Mouse (Mus musculus): ENCODE results near the gene Xylt2. TPM values are rescaled to one million over a fixed set of nuclear protein-coding genes. Genes with fewer than 3 reads are reported as not detected.

Xylt2 gene
- total RNA-seq, 2 experiments from 2014 or later, result 4.0 to 5.1 TPM

GRCm38 (mm10) chr11:94614603-94615002 is 62.7 kb downstream of the Xylt2 start:
- no peak for DNase-seq

Other genes starting within 250 kb of the Xylt2 start
- 1 to 10 TPM; 2.0 to 3.2 TPM for gene Cacna1g, start 203.3 kb downstream of the Xylt2 start, total RNA-seq (2021)
- gene Spata20, start 191.3 kb downstream of the Xylt2 start, total RNA-seq (2021), result not detected
- under 1 TPM; 0.08 to 0.43 TPM for gene Epn3, start 177.5 kb downstream of the Xylt2 start, total RNA-seq (2021)
- not detected for gene Mycbpap, start 155.8 kb downstream of the Xylt2 start, total RNA-seq (2021)
- gene Rsad1, start 128.3 kb downstream of the Xylt2 start, total RNA-seq (2021), result 1 to 10 TPM; 2.6 to 4.1 TPM
- gene Chad, start 112.5 kb downstream of the Xylt2 start, total RNA-seq (2021), result 10 to 100 TPM in 1 of 2 experiments, 1 to 10 TPM in 1; 5.4 to 17.5 TPM
- 1 to 10 TPM; 1.6 to 3.3 TPM for gene Acsf2, start 75.6 kb downstream of the Xylt2 start, total RNA-seq (2021)
- 10 to 100 TPM; 32.5 to 34.9 TPM for gene Lrrc59, start 47.7 kb downstream of the Xylt2 start, total RNA-seq (2021)
- 10 to 100 TPM; 52.9 to 56.8 TPM for gene Mrpl27, start 23.7 kb downstream of the Xylt2 start, total RNA-seq (2021)
- gene Eme1, start 23.6 kb downstream of the Xylt2 start, total RNA-seq (2021), result under 1 TPM in 1 of 2 experiments, not detected in 1; 0.48 TPM
- gene Gm11541, start 27.0 kb upstream of the Xylt2 start, total RNA-seq (2021), result not detected
- gene Cdc34b, start 64.3 kb upstream of the Xylt2 start, total RNA-seq (2021), result 1 to 10 TPM in 1 of 2 experiments, under 1 TPM in 1; 0.67 to 1.1 TPM
- not detected for gene Tmem92, start 105.2 kb upstream of the Xylt2 start, total RNA-seq (2021)